Mouse (Mus musculus) NIH3T3 (cell line): ENCODE measurements at regions not wholly inside any gene's neighbourhood (a gene's known extent, or its start where the extent isn't known, plus 50 kb on each side); places are given as distances from the start of the nearest gene placed in this dataset.

Experiments
- DNase-seq: peaks from one replicate; pipeline ENCODE4 v3.0.0-alpha.2; 2012; ENCODE audit warnings: low read depth

- DNase-seq = no peak
Observed at GRCm38 (mm10) chr3:149105709-149106450, 115.5 kb upstream of the Adgrl2 start.

GRCm38 (mm10) chr3:149105181-149105580, 114.8 kb upstream of the Adgrl2 start:
- no peak for DNase-seq

GRCm38 (mm10) chr3:149104080-149104479, 113.7 kb upstream of the Adgrl2 start:
- peak; percentile 19 for DNase-seq

GRCm38 (mm10) chr3:149103469-149103868, 113.1 kb upstream of the Adgrl2 start:
- no peak for DNase-seq

GRCm38 (mm10) chr3:149102846-149103245, 112.5 kb upstream of the Adgrl2 start:
- DNase-seq = peak; percentile 26

- DNase-seq = no peak
Observed at GRCm38 (mm10) chr3:149101785-149102184, 111.4 kb upstream of the Adgrl2 start.

GRCm38 (mm10) chr3:149098764-149099163, 108.4 kb upstream of the Adgrl2 start:
- DNase-seq = no peak

- no peak for DNase-seq
Observed at GRCm38 (mm10) chr3:149097026-149097425, 106.7 kb upstream of the Adgrl2 start.

GRCm38 (mm10) chr3:149092649-149093048, 102.3 kb upstream of the Adgrl2 start:
- no peak for DNase-seq

GRCm38 (mm10) chr3:149090103-149090502, 99.7 kb upstream of the Adgrl2 start:
- DNase-seq = no peak

- no peak for DNase-seq
Observed at GRCm38 (mm10) chr3:149088621-149089128, 98.3 kb upstream of the Adgrl2 start.

GRCm38 (mm10) chr3:149087488-149087887, 97.1 kb upstream of the Adgrl2 start:
- DNase-seq = peak; percentile 33

- DNase-seq = peak; percentile 49
Observed at GRCm38 (mm10) chr3:149086704-149087103, 96.3 kb upstream of the Adgrl2 start.

GRCm38 (mm10) chr3:149086086-149086485, 95.7 kb upstream of the Adgrl2 start:
- DNase-seq = peak; percentile 33

GRCm38 (mm10) chr3:149084861-149085598, 94.7 kb upstream of the Adgrl2 start:
- peak; percentile 33 for DNase-seq

- DNase-seq = no peak
Observed at GRCm38 (mm10) chr3:149083391-149083790, 93.0 kb upstream of the Adgrl2 start.

- DNase-seq = no peak
Observed at GRCm38 (mm10) chr3:149078881-149079280, 88.5 kb upstream of the Adgrl2 start.

GRCm38 (mm10) chr3:149076928-149077551, 86.7 kb upstream of the Adgrl2 start:
- DNase-seq = no peak

GRCm38 (mm10) chr3:149075488-149075851, 85.1 kb upstream of the Adgrl2 start:
- no peak for DNase-seq

- no peak for DNase-seq
Observed at GRCm38 (mm10) chr3:149074658-149075487, 84.5 kb upstream of the Adgrl2 start.

GRCm38 (mm10) chr3:149070201-149070600, 79.8 kb upstream of the Adgrl2 start:
- DNase-seq = no peak

- no peak for DNase-seq
Observed at GRCm38 (mm10) chr3:149069436-149069835, 79.1 kb upstream of the Adgrl2 start.
